Mouse (Mus musculus): ENCODE measurements around the gene Por.

DNA sequence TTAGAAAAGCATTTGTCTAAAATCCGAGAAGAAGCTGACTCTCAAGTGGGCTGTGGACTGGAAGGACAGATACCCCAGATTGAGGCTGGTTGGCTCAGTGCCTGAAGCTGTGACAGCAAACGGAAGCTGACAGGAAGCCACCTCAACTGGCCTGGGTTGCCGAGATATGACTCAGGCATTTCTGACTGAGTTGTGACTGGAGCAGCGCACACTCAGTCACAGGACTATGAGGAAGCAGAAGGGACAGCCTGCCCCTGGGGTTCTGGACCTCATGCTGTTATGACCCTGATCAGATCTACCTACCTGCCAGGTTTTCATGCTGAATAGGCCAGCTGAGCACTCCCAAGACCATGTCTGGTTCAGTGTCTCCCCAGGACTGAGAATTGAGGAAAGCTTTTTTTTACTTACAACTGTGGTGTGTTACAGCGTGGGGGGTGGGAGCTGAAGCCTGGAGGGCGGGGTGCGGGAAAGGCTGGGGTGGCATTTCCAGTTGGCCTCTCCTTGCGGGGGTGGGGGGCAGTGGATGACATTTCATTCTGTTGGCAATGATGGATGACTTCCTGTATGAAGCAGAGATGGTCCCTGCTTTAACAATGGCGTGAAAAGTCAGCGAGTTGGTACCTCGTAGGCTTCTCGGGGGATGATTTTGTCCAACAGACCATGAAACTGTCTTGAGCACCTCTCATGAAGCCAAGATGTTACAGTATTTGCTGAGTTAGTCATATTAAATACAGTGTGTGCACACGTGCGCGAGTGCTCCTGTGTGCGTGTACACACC, 43.8 kb downstream of the Por start:
- no peak for TF ChIP-seq CTCF (IDR thresholded peaks at IDR 0.05; ENCODE audit: low read depth, low read length)
- TF ChIP-seq GATA1 (IDR thresholded peaks at IDR 0.05; ENCODE audit: borderline replicate concordance, low read length) = no peak
- TF ChIP-seq TAL1 (conservative IDR thresholded peaks at IDR 0.05; ENCODE audit: low read depth, low read length) = peak; percentile 53; the same call in 1 of the 2 replicates
- TF ChIP-seq POLR2AphosphoS5 (IDR thresholded peaks at IDR 0.05; ENCODE audit: insufficient replicate concordance, low read depth, low read length) = peak; percentile 62; the same call in 1 of the 2 replicates
- TF ChIP-seq GATA2 (IDR thresholded peaks at IDR 0.05; ENCODE audit: borderline replicate concordance, low read depth, low read length) = no peak

Measured in G1E (cell line).